In the genomic region with DNA sequence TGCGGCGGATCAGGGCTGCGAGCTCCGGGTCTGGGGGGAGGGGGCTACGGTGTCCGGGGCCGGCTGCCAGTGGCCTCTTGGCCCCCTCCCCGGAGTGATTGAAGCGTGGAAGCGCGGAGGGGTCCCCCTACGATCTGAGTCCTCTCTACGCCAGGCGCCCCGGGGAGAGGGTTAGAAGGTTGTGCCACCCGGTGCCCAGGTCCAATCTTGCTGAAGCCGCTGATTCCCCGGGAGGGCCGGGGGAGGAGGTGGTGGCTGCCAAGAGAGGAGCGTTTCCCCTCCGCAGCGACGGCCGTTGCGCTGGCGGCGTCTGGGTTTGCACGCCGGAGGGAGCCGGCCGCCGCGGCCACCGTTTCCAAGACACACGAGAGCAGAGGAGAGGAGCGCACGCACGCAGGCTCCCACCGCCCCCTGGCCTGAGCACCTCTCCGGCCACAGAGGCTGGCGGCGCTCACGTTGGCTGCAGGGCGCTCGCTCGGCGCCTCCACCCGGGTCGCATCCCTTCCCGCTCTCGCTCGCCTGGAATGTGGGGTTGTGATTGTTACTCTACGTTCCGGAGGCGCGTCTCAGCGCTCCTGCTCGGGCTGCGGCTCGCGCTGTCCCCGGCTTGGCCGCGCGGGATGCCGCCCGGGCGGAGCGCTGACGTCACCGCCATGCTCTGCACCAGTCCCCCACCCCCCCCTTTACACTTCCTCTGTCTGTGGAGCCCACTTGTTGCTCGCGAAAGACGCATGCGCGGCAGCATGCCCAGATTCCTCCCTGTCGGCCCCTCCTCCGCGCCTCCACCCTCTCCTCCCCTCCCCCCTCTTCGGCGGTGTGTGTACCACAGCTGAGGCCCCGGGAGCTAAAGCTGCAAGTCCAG, we compare ENCODE assay signal across 8 mouse cellular contexts. TPM values are rescaled to one million over a fixed set of nuclear protein-coding genes. Genes with fewer than 3 reads are reported as not detected.
DNase-seq lines count a peak whose midpoint lies in the region; ATAC-seq and TF ChIP-seq lines count a peak whose summit lies in the region.

Gene Irf2bpl (minus strand): TSS at position 602 of the 862 bp plus-strand sequence.

- H3K36me3 ChIP-seq in intestine, embryonic 16.5 days (ENCODE audit: control insufficient read depth, insufficient read depth, low read length), result peaks cover 2% of the 10 kb centered on the region; the same call in 1 of the 2 replicates
- H3K36me3 ChIP-seq in midbrain, embryonic 12.5 days, result 0 out of 2 replicates have a peak, but pooled peaks cover 7% of the 10 kb centered on the region
- peaks cover 5% of the 10 kb centered on the region; the same call in 1 of the 2 replicates for H3K36me3 ChIP-seq in small intestine, adult 2 months (ENCODE audit: control insufficient read depth, insufficient read depth, low read length)

- intact Hi-C loops in left cerebral cortex, postnatal 4 days (cut with DNase I), result loop anchor here (2.0 to 5.0 kb wide), 2 partner anchors 38 to 82 kb away; no protein-coding TSS in a partner anchor

- TF ChIP-seq CTCF in small intestine, adult 2 months (IDR thresholded peaks at IDR 0.05; ENCODE audit: extremely low read depth, insufficient read length, insufficient replicate concordance, low read depth, low read length), result no peak

- peak within 1 kb of the TSS; percentile 96 for H3K9ac ChIP-seq in intestine, embryonic 16.5 days (ENCODE audit: low read depth, low read length)
- H3K9ac ChIP-seq in midbrain, embryonic 12.5 days (replicated peaks), result peak within 1 kb of the TSS; percentile 99

- peak; percentile 86 for ATAC-seq in intestine, embryonic 16.5 days
- ATAC-seq in midbrain, embryonic 12.5 days (ENCODE audit: low FRiP score, low read depth), result peak; percentile 87
- no peak for ATAC-seq in megakaryocyte-erythroid progenitor cell, adult 5-6 weeks (replicated peaks; ENCODE audit: low FRiP score, low TSS enrichment, poor library complexity, severe bottlenecking)

- no peaks in the 10 kb centered on the region for H3K9me3 ChIP-seq in intestine, embryonic 16.5 days (ENCODE audit: control insufficient read depth, low read length)
- H3K9me3 ChIP-seq in midbrain, embryonic 12.5 days, result no peaks in the 10 kb centered on the region

- peak; percentile 91 for TF ChIP-seq POLR2A in small intestine, adult 2 months (IDR thresholded peaks at IDR 0.05; ENCODE audit: low read depth, low read length)

- no peaks in the 10 kb centered on the region for H3K27me3 ChIP-seq in intestine, embryonic 16.5 days (replicated peaks; ENCODE audit: control insufficient read depth, insufficient read depth, low read length)
- 0 out of 2 replicates have a peak, but pooled peaks cover 7% of the 10 kb centered on the region for H3K27me3 ChIP-seq in midbrain, embryonic 12.5 days
- no peaks in the 10 kb centered on the region for H3K27me3 ChIP-seq in small intestine, adult 2 months (ENCODE audit: control insufficient read depth, insufficient read depth, low read length)

- H3K4me3 ChIP-seq in intestine, embryonic 16.5 days (ENCODE audit: low read length), result peak within 1 kb of the TSS; percentile 82
- H3K4me3 ChIP-seq in midbrain, embryonic 12.5 days, result peak within 1 kb of the TSS; percentile 94
- peak within 1 kb of the TSS; percentile 76 for H3K4me3 ChIP-seq in small intestine, adult 2 months (ENCODE audit: low read depth, low read length)

- under 1% methylated on average over 70 of the region's 82 CpGs for WGBS in intestine, embryonic 16.5 days
- under 1% methylated on average over 72 of the region's 82 CpGs for WGBS in midbrain, embryonic 12.5 days
- WGBS in small intestine, adult 2 months, result under 1% methylated on average over 82 of the region's 82 CpGs

- peaks cover 40% of the 10 kb centered on the region for H3K4me1 ChIP-seq in intestine, embryonic 16.5 days (ENCODE audit: control insufficient read depth, insufficient read depth, low read length)
- H3K4me1 ChIP-seq in midbrain, embryonic 12.5 days, result peaks cover 59% of the 10 kb centered on the region
- H3K4me1 ChIP-seq in small intestine, adult 2 months (ENCODE audit: control insufficient read depth, insufficient read depth, insufficient read length, low read length), result peaks cover 34% of the 10 kb centered on the region

- peak within 1 kb of the TSS; percentile 86 for H3K4me2 ChIP-seq in intestine, embryonic 16.5 days (ENCODE audit: low read depth, low read length)
- peak within 1 kb of the TSS; percentile 97 for H3K4me2 ChIP-seq in midbrain, embryonic 12.5 days (replicated peaks)

- H3K27ac ChIP-seq in intestine, embryonic 16.5 days (ENCODE audit: low read length), result peak within 1 kb of the TSS; percentile 100
- peak within 1 kb of the TSS; percentile 99 for H3K27ac ChIP-seq in midbrain, embryonic 12.5 days (replicated peaks)
- H3K27ac ChIP-seq in small intestine, adult 2 months (ENCODE audit: insufficient read depth, low read depth, low read length), result peak within 1 kb of the TSS; percentile 97

- DNase-seq in adrenal gland, adult 8-10 months, result peak; percentile 99
- DNase-seq in embryo, embryonic 11.5 days (ENCODE audit: low read depth, low spot score), result peak; percentile 97
- no peak for DNase-seq in gonadal fat pad, adult 2 months (ENCODE audit: low read depth)
- peak; percentile 100 for DNase-seq in left cerebral cortex, postnatal 4 days

RNA-seq across cellular contexts. Expression of gene Irf2bpl, which starts in this region (rescaled TPM):
- 10 to 100 TPM; 69.8 to 92.2 (median 82.8) TPM for total RNA-seq in adrenal gland, adult 8-10 months (2022)
- 24.4 and 42.0 TPM in 2 replicates for polyA plus RNA-seq in gonadal fat pad, adult 2 months (2012; rRNA removed)
- polyA plus RNA-seq in intestine, embryonic 16.5 days (2015; fragmentation: Nextera tagmentation; extraction: Ambion mirVana), result 8.2 and 10.9 TPM in 2 replicates
- total RNA-seq in left cerebral cortex, postnatal 4 days (2021), result 100 to 1,000 TPM; 124 to 127 TPM
- 74.0 and 76.0 TPM in 2 replicates for polyA plus RNA-seq in midbrain, embryonic 12.5 days (2016; fragmentation: Nextera tagmentation; extraction: Ambion mirVana)
- 17.5 and 30.5 TPM in 2 replicates for polyA plus RNA-seq in small intestine, adult 2 months (2012; rRNA removed)
- 0.76 and 0.94 TPM in 2 replicates for total RNA-seq in megakaryocyte-erythroid progenitor cell, adult 5-6 weeks (2014; fragmentation: Nextera tagmentation)
- 1.1 and 2.7 TPM in 2 replicates for total RNA-seq in megakaryocyte-erythroid progenitor cell, adult 5-6 weeks (2017)

Comparison
In these comparisons a context has a peak if more than half of its experiments do, and no peak if none do; other contexts are left out.
1. RNA of gene Irf2bpl (total RNA-seq): 124 to 127 TPM in left cerebral cortex, postnatal 4 days and 69.8 to 92.2 TPM in adrenal gland, adult 8-10 months; 0.76 to 2.7 TPM in megakaryocyte-erythroid progenitor cell, adult 5-6 weeks; every median in the first group is over 10 times any median in the second.
2. Peak in every context shown above with its lines, with median percentiles within 50 percentile points of each other: H3K27ac ChIP-seq and H3K4me3 ChIP-seq.